Mouse (Mus musculus): ENCODE data around the gene Supt5. TPM values are rescaled to one million over a fixed set of nuclear protein-coding genes. Genes with fewer than 3 reads are reported as not detected.

Gene Supt5
- polyA plus RNA-seq, 1 experiment = 112 TPM

DNA sequence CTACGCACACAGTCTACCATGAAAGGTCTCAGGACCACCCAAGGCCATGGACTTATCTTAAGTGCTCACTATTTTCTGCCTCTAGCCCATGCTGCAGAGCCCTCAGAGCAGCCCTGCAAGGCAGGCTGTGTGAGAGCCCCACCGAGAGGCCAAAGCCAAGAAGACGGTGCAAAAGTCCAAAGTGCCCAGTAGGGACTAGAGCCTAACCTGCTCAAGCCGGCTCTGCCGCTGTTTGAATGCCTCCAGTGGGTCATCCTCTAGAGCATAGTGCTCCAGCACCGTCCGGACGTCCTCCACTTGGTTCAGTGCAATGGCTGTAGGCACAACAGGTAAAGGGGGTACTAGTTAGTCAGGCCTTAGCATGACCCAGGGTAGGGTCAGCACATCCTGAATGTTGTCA is 32.3 kb downstream of the Supt5 start:
- no peak for DNase-seq (ENCODE audit: low read depth in 1 of 2, low spot score in 2 of 2)
- H3K4me3 ChIP-seq (ENCODE audit: extremely low read depth, insufficient read depth, insufficient read length) = no peak overlapping the region
- 97% methylated on average over 8 of the region's 8 CpGs for WGBS
- H3K4me1 ChIP-seq (ENCODE audit: control insufficient read depth, insufficient read depth, insufficient read length) = peaks cover 4% of the 10 kb centered on the region
- H3K27me3 ChIP-seq (ENCODE audit: control insufficient read depth, insufficient read depth, low read length) = peaks cover 3% of the 10 kb centered on the region
- no peak overlapping the region for H3K27ac ChIP-seq (ENCODE audit: insufficient read depth, low read length)
- TF ChIP-seq POLR2A (IDR thresholded peaks at IDR 0.05; ENCODE audit: low read depth, low read length) (no peak), CTCF (IDR thresholded peaks at IDR 0.05; ENCODE audit: extremely low read depth, insufficient read depth, insufficient read length, insufficient replicate concordance) (no peak)
- peaks cover 25% of the 10 kb centered on the region for H3K36me3 ChIP-seq (ENCODE audit: control insufficient read depth, insufficient read depth, low read length)

DNA sequence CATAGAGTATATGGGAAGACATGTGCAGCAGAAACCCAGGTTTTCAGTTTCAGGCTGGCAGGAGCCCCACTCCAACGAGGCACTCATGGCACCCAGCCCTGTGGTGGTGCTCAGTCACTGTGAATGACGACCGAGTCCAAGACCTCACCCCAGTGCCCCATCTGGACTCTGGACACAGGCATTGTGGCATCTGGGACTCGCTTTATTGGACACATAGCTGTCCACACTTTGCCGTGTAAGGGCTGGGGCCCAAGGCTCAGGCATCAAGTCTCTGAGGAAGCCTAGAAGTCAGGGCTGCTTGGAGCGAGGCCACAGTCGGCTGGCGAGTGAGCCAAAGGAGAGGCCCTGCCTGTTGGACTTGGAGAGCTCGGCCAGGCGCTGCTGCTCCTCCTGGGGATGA is 32.9 kb downstream of the Supt5 start:
- 95% methylated on average over 10 of the region's 10 CpGs for WGBS
- H3K27ac ChIP-seq (ENCODE audit: insufficient read depth, low read length) = no peak overlapping the region
- H3K27me3 ChIP-seq (ENCODE audit: control insufficient read depth, insufficient read depth, low read length) = peaks cover 4% of the 10 kb centered on the region
- H3K4me1 ChIP-seq (ENCODE audit: control insufficient read depth, insufficient read depth, insufficient read length) = peaks cover 3% of the 10 kb centered on the region; the same call in 1 of the 2 replicates
- H3K4me3 ChIP-seq (ENCODE audit: extremely low read depth, insufficient read depth, insufficient read length) = no peak overlapping the region
- no peak for DNase-seq (ENCODE audit: low read depth in 1 of 2, low spot score in 2 of 2)
- TF ChIP-seq POLR2A (IDR thresholded peaks at IDR 0.05; ENCODE audit: low read depth, low read length) (no peak), CTCF (IDR thresholded peaks at IDR 0.05; ENCODE audit: extremely low read depth, insufficient read depth, insufficient read length, insufficient replicate concordance) (no peak)
- H3K36me3 ChIP-seq (ENCODE audit: control insufficient read depth, insufficient read depth, low read length) = peaks cover 25% of the 10 kb centered on the region

DNA sequence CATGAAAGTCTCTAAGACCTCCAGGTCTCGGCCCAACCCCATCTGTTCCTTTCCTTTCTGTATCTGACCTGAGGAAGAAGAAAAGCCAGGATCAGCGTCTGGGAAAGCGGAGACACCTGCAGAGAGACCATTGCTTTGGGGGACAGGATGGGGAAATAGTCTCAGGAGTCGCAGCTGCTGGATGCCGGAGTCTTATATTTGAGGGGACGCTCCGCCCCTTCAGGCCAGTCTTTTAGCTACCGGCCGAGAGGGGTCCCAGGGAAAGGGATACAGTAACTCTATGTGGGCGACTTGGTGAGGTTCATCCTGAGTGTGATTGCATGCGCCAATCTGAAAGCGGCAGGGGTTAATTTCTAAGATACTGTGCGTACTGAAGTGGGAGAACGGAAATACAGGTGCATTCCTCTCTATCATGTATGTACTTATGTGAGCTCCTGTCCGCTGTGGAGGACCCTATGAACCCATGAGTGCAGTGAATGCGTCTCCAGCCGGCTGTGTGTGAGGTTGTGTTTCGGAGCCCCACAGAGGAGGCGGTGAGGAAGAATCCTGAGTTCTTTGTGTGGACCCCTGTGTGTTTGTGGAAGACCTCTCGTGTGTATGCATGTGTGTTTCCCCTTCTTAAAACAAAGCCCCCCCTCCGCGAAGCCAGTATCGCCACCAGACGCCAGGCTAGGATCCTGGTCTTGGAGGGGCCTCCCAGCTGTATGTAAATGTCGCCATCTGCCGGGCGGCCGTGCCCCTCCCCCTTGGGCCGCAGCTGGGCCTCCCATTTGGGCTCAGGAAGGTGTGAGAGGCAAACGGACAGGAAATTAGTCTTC is 36.7 kb downstream of the Supt5 start, which contains the start of gene Dll3:
Dll3 (minus strand) TSS at position 623 of the 818 bp plus-strand sequence.
- Histone ChIP-seq H3K27me3 (ENCODE audit: control insufficient read depth, insufficient read depth, low read length) (peaks cover 8% of the 10 kb centered on the region), H3K4me1 (ENCODE audit: control insufficient read depth, insufficient read depth, insufficient read length) (peaks cover 5% of the 10 kb centered on the region; the same call in 1 of the 2 replicates), H3K4me3 (ENCODE audit: extremely low read depth, insufficient read depth, insufficient read length) (no peak within 1 kb of the TSS), H3K36me3 (ENCODE audit: control insufficient read depth, insufficient read depth, low read length) (peaks cover 11% of the 10 kb centered on the region), H3K27ac (ENCODE audit: insufficient read depth, low read length) (no peak within 1 kb of the TSS)
- DNase-seq (ENCODE audit: low read depth in 1 of 2, low spot score in 2 of 2) = peak in 1 of 2 experiments; percentile 50
- 6% methylated on average over 30 of the region's 30 CpGs for WGBS
- TF ChIP-seq CTCF (IDR thresholded peaks at IDR 0.05; ENCODE audit: extremely low read depth, insufficient read depth, insufficient read length, insufficient replicate concordance) (peak; percentile 20; the same call in 1 of the 2 replicates), POLR2A (IDR thresholded peaks at IDR 0.05; ENCODE audit: low read depth, low read length) (no peak)

DNA sequence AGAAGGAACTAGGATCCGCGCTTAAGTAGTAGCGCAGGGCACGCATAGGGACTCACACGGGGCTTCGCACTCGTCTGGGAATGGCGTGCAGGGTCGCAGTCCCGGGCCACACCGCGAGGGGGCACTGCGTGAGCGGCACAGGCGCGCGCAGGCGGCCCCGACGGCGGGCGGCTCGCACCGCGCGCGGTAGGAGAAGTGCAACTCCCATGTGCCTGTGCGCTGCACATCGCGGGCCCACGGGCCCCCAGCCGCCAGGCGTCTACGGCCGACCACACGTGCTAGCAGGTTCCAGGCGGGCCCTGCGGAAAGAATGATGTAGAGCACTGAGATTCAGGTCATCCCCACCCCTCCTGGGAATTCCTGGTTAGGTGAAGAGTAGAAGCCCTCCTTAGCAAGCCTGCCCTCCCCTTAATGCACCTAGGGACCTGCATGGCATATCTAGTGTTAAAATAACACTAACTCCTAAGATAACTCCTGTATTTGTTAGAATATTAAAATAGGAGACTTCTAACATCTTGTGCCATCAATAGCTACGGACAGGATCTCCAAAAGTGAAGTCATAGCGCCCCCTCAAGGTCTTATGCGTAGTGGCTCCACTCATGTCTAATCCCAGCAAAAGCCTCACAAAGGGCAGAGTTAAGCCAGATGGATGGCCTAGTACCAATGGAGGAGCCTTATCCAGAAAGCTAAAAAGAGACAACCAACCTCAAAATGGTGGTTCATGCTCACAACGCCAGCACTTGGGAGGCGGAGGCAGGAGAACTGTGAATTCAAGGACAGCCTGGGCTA is 39.5 kb downstream of the Supt5 start:
- Histone ChIP-seq H3K27me3 (ENCODE audit: control insufficient read depth, insufficient read depth, low read length) (peaks cover 15% of the 10 kb centered on the region), H3K4me3 (ENCODE audit: extremely low read depth, insufficient read depth, insufficient read length) (no peak overlapping the region), H3K4me1 (ENCODE audit: control insufficient read depth, insufficient read depth, insufficient read length) (peaks cover 11% of the 10 kb centered on the region; the same call in 1 of the 2 replicates), H3K36me3 (ENCODE audit: control insufficient read depth, insufficient read depth, low read length) (no peaks in the 10 kb centered on the region), H3K27ac (ENCODE audit: insufficient read depth, low read length) (no peak overlapping the region)
- WGBS = 32% methylated on average over 43 of the region's 43 CpGs
- no peak for DNase-seq (ENCODE audit: low read depth in 1 of 2, low spot score in 2 of 2)
- TF ChIP-seq CTCF (IDR thresholded peaks at IDR 0.05; ENCODE audit: extremely low read depth, insufficient read depth, insufficient read length, insufficient replicate concordance) (no peak), POLR2A (IDR thresholded peaks at IDR 0.05; ENCODE audit: low read depth, low read length) (no peak)

DNA sequence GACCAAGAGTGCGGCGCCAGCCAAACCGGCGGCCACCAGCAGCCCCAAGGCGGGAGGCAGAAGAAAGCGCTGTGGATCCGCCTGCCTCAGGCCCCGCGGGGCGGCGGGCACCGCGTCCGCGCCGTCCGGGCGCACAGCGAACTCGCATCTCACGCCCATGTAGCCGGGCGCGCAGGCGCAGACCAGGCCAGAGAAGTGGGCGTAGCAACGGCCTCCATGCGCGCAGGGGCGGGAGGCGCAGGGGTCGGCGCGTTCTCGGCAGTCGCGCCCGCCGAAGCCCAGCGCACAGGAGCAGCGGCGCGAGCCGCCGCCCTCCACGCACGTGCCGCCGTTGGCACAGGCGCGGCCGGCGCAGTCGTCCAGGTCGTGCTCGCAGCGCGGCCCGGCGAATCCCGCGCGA is 44.1 kb downstream of the Supt5 start:
- Histone ChIP-seq H3K36me3 (ENCODE audit: control insufficient read depth, insufficient read depth, low read length) (no peaks in the 10 kb centered on the region), H3K27me3 (ENCODE audit: control insufficient read depth, insufficient read depth, low read length) (peaks cover 21% of the 10 kb centered on the region), H3K4me1 (ENCODE audit: control insufficient read depth, insufficient read depth, insufficient read length) (peaks cover 8% of the 10 kb centered on the region; the same call in 1 of the 2 replicates), H3K27ac (ENCODE audit: insufficient read depth, low read length) (no peak overlapping the region), H3K4me3 (ENCODE audit: extremely low read depth, insufficient read depth, insufficient read length) (no peak overlapping the region)
- no peak for TF ChIP-seq CTCF (IDR thresholded peaks at IDR 0.05; ENCODE audit: extremely low read depth, insufficient read depth, insufficient read length, insufficient replicate concordance)
- no peak for TF ChIP-seq POLR2A (IDR thresholded peaks at IDR 0.05; ENCODE audit: low read depth, low read length)
- no peak for DNase-seq (ENCODE audit: low read depth in 1 of 2, low spot score in 2 of 2)
- 15% methylated on average over 63 of the region's 63 CpGs for WGBS

DNA sequence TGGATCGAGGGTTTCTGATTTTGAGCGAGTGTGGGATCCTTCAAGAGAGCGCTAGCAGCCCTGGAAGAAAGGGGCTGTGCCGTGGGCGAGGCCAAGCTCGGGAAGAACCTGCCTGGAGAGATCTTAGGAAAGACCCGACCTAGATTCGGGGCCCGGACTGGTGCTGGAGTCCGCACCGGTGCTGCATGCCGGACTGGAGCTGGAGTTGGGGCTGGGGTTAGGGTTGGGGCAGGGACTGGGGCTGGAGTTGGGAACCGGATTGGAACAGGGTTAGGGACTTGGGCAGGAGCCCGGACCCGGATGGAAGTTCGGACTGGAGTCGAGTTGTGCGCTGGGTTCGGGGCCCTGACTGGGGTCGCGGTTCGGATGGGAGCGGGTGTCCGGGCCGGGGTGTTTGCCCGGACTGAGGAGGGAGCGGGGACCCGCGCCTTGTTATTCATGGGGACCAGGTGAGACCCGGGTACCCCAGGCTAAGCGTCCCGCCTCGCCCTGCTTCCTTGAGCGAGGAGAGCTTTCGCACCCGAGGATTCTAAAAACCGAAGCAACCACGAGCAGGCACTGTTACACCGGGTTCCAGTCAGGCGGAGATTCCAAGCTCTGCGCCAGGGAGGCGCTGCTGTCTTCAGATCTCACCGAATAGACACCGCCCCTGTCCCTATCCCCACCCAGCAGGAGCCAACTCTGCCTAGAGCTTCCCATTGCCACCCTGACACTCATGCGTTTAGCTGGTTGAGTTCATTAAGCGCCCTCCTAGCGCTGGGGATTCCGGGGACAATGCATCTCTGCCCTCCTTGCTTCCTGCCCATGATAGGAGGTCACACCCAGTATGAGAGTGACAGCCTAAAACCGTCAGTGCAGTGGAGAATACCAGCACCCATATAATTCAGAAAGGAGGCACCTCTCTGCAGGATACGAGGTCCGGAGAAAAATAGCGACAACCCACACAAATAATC is 47.6 kb downstream of the Supt5 start, which contains the start of gene Selenov:
Selenov (minus strand) TSS at position 549 of the 953 bp plus-strand sequence.
- H3K4me1 ChIP-seq (ENCODE audit: control insufficient read depth, insufficient read depth, insufficient read length) = peaks cover 6% of the 10 kb centered on the region; the same call in 1 of the 2 replicates
- no peak within 1 kb of the TSS for H3K27ac ChIP-seq (ENCODE audit: insufficient read depth, low read length)
- TF ChIP-seq CTCF (IDR thresholded peaks at IDR 0.05; ENCODE audit: extremely low read depth, insufficient read depth, insufficient read length, insufficient replicate concordance) (no peak), POLR2A (IDR thresholded peaks at IDR 0.05; ENCODE audit: low read depth, low read length) (no peak)
- 8% methylated on average over 52 of the region's 52 CpGs for WGBS
- H3K4me3 ChIP-seq (ENCODE audit: extremely low read depth, insufficient read depth, insufficient read length) = no peak within 1 kb of the TSS
- no peak for DNase-seq (ENCODE audit: low read depth in 1 of 2, low spot score in 2 of 2)
- peaks cover 17% of the 10 kb centered on the region for H3K27me3 ChIP-seq (ENCODE audit: control insufficient read depth, insufficient read depth, low read length)
- H3K36me3 ChIP-seq (ENCODE audit: control insufficient read depth, insufficient read depth, low read length) = no peaks in the 10 kb centered on the region
